Mouse (Mus musculus) midbrain, embryonic 16.5 days (tissue): ENCODE measurements around the gene Sema3a. TPM values are rescaled to one million over a fixed set of nuclear protein-coding genes. Genes with fewer than 3 reads are reported as not detected.

ENCODE experiments used
- ATAC-seq: fragments of 200-750 bp; cut with Nextera tagmentation; 2 replicates; pipeline ENCODE4 v1.8.0; 2017; ENCODE audit warnings: moderate TSS enrichment
- H3K27ac ChIP-seq: fragments of 300-500 bp; sonication (generic); 2 replicates; pipeline ENCODE4 v1.5.1; 2014; ENCODE audit warnings: mild to moderate bottlenecking, low read length, mixed read lengths
- H3K27me3 ChIP-seq: fragments of 300-500 bp; sonication (generic); 2 replicates; pipeline ENCODE4 v1.6.1; 2014; ENCODE audit warnings: low read depth, low read length, mixed read lengths; ENCODE audit not compliant: control insufficient read depth, insufficient read depth
- H3K36me3 ChIP-seq: fragments of 300-500 bp; sonication (generic); 2 replicates; pipeline ENCODE4 v1.6.1; 2014; ENCODE audit warnings: mild to moderate bottlenecking, low read length, moderate library complexity, mixed read lengths; ENCODE audit not compliant: control insufficient read depth, insufficient read depth
- H3K4me1 ChIP-seq: fragments of 300-500 bp; sonication (generic); 2 replicates; pipeline ENCODE4 v1.6.1; 2014; ENCODE audit warnings: mild to moderate bottlenecking, low read length, mixed read lengths; ENCODE audit not compliant: control insufficient read depth, insufficient read depth
- H3K4me2 ChIP-seq: fragments of 300-500 bp; sonication (generic); 2 replicates; pipeline ENCODE4 v1.6.1; 2014; ENCODE audit warnings: mild to moderate bottlenecking, low read length, mixed read lengths
- H3K4me3 ChIP-seq: fragments of 300-500 bp; sonication (generic); 2 replicates; pipeline ENCODE4 v1.5.1; 2014; ENCODE audit warnings: low read depth, mild to moderate bottlenecking, low read length, moderate library complexity, mixed read lengths
- H3K9ac ChIP-seq: fragments of 300-500 bp; sonication (generic); 2 replicates; pipeline ENCODE4 v1.6.1; 2014; ENCODE audit warnings: low read depth, low read length, mixed read lengths
- H3K9me3 ChIP-seq: fragments of 300-500 bp; sonication (generic); replicated peaks from 2 replicates; pipeline ENCODE4 v1.6.1; 2014; ENCODE audit warnings: mild to moderate bottlenecking, low read length, mixed read lengths; ENCODE audit not compliant: control insufficient read depth, poor library complexity, severe bottlenecking
- WGBS: fragments of 180-500 bp; shearing (Covaris S2); extraction: QIAGEN DNeasy Blood & Tissue Kit; methylation state at CpG from one replicate; pipeline ENCODE4 v1.1.7; 2014; 5-methylcytosine and 5-hydroxymethylcytosine counted together
- polyA plus RNA-seq: library from polyadenylated mRNA; unstranded; fragments of >200 nt; fragmentation: Nextera tagmentation; extraction: Ambion mirVana; gene quantifications from 2 replicates; pipeline ENCODE4 v1.2.1, GENCODE M21; 2015

Gene Sema3a
- 7.2 and 7.4 TPM in 2 replicates for polyA plus RNA-seq

GRCm38 (mm10) chr5:13125241-13125692 is at the start of gene Sema3a:
Gene Sema3a (plus strand): TSS chr5:13125414.
- Histone ChIP-seq H3K4me1 (no peaks in the 10 kb centered on the region), H3K4me3 (peak within 1 kb of the TSS; percentile 0; the same call in 1 of the 2 replicates), H3K4me2 (peak within 1 kb of the TSS; percentile 37), H3K9me3 (no peaks in the 10 kb centered on the region), H3K27ac (no peak within 1 kb of the TSS), H3K27me3 (no peaks in the 10 kb centered on the region), H3K36me3 (no peaks in the 10 kb centered on the region), H3K9ac (no peak within 1 kb of the TSS)
- ATAC-seq: peak; percentile 87
- 43% methylated on average over 13 of the region's 13 CpGs for WGBS

GRCm38 (mm10) chr5:13084777-13085439 is 40.3 kb upstream of the Sema3a start:
- Histone ChIP-seq H3K4me3 (no peak overlapping the region), H3K4me2 (no peak overlapping the region), H3K36me3 (no peaks in the 10 kb centered on the region), H3K27ac (no peak overlapping the region), H3K9ac (no peak overlapping the region), H3K27me3 (no peaks in the 10 kb centered on the region), H3K4me1 (no peaks in the 10 kb centered on the region), H3K9me3 (no peaks in the 10 kb centered on the region)
- 91% methylated on average over 6 of the region's 6 CpGs for WGBS
- no peak for ATAC-seq

GRCm38 (mm10) chr5:13090431-13090830 is 34.8 kb upstream of the Sema3a start:
- Histone ChIP-seq H3K27ac (no peak overlapping the region), H3K36me3 (no peaks in the 10 kb centered on the region), H3K4me3 (no peak overlapping the region), H3K27me3 (no peaks in the 10 kb centered on the region), H3K4me1 (no peaks in the 10 kb centered on the region), H3K9ac (no peak overlapping the region), H3K4me2 (no peak overlapping the region), H3K9me3 (no peaks in the 10 kb centered on the region)
- 92% methylated on average over 1 of the region's 1 CpGs for WGBS
- ATAC-seq: no peak

GRCm38 (mm10) chr5:13109522-13109921 is 15.7 kb upstream of the Sema3a start:
- H3K4me1 ChIP-seq: no peaks in the 10 kb centered on the region
- H3K27me3 ChIP-seq: no peaks in the 10 kb centered on the region
- no peaks in the 10 kb centered on the region for H3K36me3 ChIP-seq
- no peak overlapping the region for H3K4me2 ChIP-seq
- H3K9ac ChIP-seq: no peak overlapping the region
- ATAC-seq: no peak
- no peak overlapping the region for H3K27ac ChIP-seq
- WGBS: 78% methylated on average over 2 of the region's 2 CpGs
- no peak overlapping the region for H3K4me3 ChIP-seq
- no peaks in the 10 kb centered on the region for H3K9me3 ChIP-seq

GRCm38 (mm10) chr5:13117236-13117635 is 8.0 kb upstream of the Sema3a start:
- H3K4me1 ChIP-seq: no peaks in the 10 kb centered on the region
- H3K27ac ChIP-seq: no peak overlapping the region
- no peak overlapping the region for H3K4me3 ChIP-seq
- 60% methylated on average over 8 of the region's 8 CpGs for WGBS
- H3K4me2 ChIP-seq: no peak overlapping the region
- no peaks in the 10 kb centered on the region for H3K27me3 ChIP-seq
- no peak for ATAC-seq
- no peak overlapping the region for H3K9ac ChIP-seq
- H3K9me3 ChIP-seq: no peaks in the 10 kb centered on the region
- no peaks in the 10 kb centered on the region for H3K36me3 ChIP-seq

GRCm38 (mm10) chr5:13125757-13126156 is 543 bp downstream of the Sema3a start:
- Histone ChIP-seq H3K27ac (no peak overlapping the region), H3K9me3 (no peaks in the 10 kb centered on the region), H3K4me2 (peak overlapping the region; percentile 37), H3K36me3 (no peaks in the 10 kb centered on the region), H3K4me1 (no peaks in the 10 kb centered on the region), H3K4me3 (peak overlapping the region; percentile 0; the same call in 1 of the 2 replicates), H3K9ac (no peak overlapping the region), H3K27me3 (no peaks in the 10 kb centered on the region)
- 60% methylated on average over 9 of the region's 9 CpGs for WGBS
- peak; percentile 70 for ATAC-seq

- Histone ChIP-seq H3K9ac (no peak overlapping the region), H3K9me3 (no peaks in the 10 kb centered on the region), H3K27me3 (no peaks in the 10 kb centered on the region), H3K4me2 (no peak overlapping the region), H3K27ac (no peak overlapping the region), H3K36me3 (no peaks in the 10 kb centered on the region), H3K4me1 (no peaks in the 10 kb centered on the region), H3K4me3 (no peak overlapping the region)
- no peak for ATAC-seq
- WGBS: 92% methylated on average over 4 of the region's 4 CpGs
Measured at GRCm38 (mm10) chr5:13126196-13126595, 982 bp downstream of the Sema3a start.

GRCm38 (mm10) chr5:13127121-13127520 is 1.9 kb downstream of the Sema3a start:
- Histone ChIP-seq H3K4me2 (no peak overlapping the region), H3K27ac (no peak overlapping the region), H3K27me3 (no peaks in the 10 kb centered on the region), H3K9ac (no peak overlapping the region), H3K9me3 (no peaks in the 10 kb centered on the region), H3K36me3 (no peaks in the 10 kb centered on the region), H3K4me1 (no peaks in the 10 kb centered on the region), H3K4me3 (no peak overlapping the region)
- no peak for ATAC-seq
- 82% methylated on average over 3 of the region's 3 CpGs for whole genome bisulfite sequencing

- Histone ChIP-seq H3K27ac (no peak overlapping the region), H3K9ac (no peak overlapping the region), H3K4me1 (no peaks in the 10 kb centered on the region), H3K27me3 (no peaks in the 10 kb centered on the region), H3K4me2 (no peak overlapping the region), H3K4me3 (no peak overlapping the region), H3K9me3 (no peaks in the 10 kb centered on the region), H3K36me3 (no peaks in the 10 kb centered on the region)
- no peak for ATAC-seq
- 71% methylated on average over 7 of the region's 7 CpGs for WGBS
Measured at GRCm38 (mm10) chr5:13144733-13145457, 19.7 kb downstream of the Sema3a start.
